9 mouse cellular contexts compared by ENCODE assay signal in genomic region chr8:123141741-123142462, GRCm38 (mm10). TPM values are rescaled to one million over a fixed set of nuclear protein-coding genes. Genes with fewer than 3 reads are reported as not detected.
DNase-seq lines count a peak whose midpoint lies in the region; ATAC-seq and TF ChIP-seq lines count a peak whose summit lies in the region.
"Had no signal": no experiment of that assay in that cellular context is flagged by ENCODE, and none has a peak within 500 bp of the region (broad histone marks: within the 10 kb centered on the region; RNA-seq: fewer than 3 reads in every experiment).

No protein-coding gene starts in this region.

- H3K79me3 ChIP-seq in C2C12 (ENCODE audit: low read depth), result no peaks in the 10 kb centered on the region

- ATAC-seq in embryonic facial prominence, embryonic 15.5 days (ENCODE audit: insufficient number of reproducible peaks, low FRiP score, low TSS enrichment, low read depth), result peak; percentile 71

- H3ac ChIP-seq in C2C12 (ENCODE audit: control insufficient read depth, insufficient read length, low read depth), result no peak overlapping the region

- no peak overlapping the region for H3K4me2 ChIP-seq in embryonic facial prominence, embryonic 15.5 days (replicated peaks)

- H3K36me3 ChIP-seq in C2C12 (ENCODE audit: control insufficient read depth, insufficient read depth), result no peaks in the 10 kb centered on the region
- H3K36me3 ChIP-seq in embryonic facial prominence, embryonic 15.5 days, result no peaks in the 10 kb centered on the region

- 27% methylated on average over 14 of the region's 14 CpGs for WGBS in embryonic facial prominence, embryonic 15.5 days

- TF ChIP-seq CTCF in C2C12 (IDR thresholded peaks at IDR 0.05; ENCODE audit: control insufficient read depth, insufficient read depth, insufficient read length), result no peak

- no peaks in the 10 kb centered on the region for H3K27me3 ChIP-seq in C2C12 (ENCODE audit: control insufficient read depth, insufficient read depth, insufficient read length)
- no peaks in the 10 kb centered on the region for H3K27me3 ChIP-seq in embryonic facial prominence, embryonic 15.5 days

- no peak overlapping the region for H3K4me3 ChIP-seq in C2C12 (ENCODE audit: insufficient read depth, poor library complexity, severe bottlenecking)
- H3K4me3 ChIP-seq in embryonic facial prominence, embryonic 15.5 days (replicated peaks), result no peak overlapping the region
- H3K4me3 ChIP-seq: megakaryocyte, embryonic 14.5 days had no signal

- peak; percentile 99 for DNase-seq in adipocyte (ENCODE audit: low spot score)
- peak; percentile 75 for DNase-seq in heart, postnatal 25 days (ENCODE audit: low spot score)
- DNase-seq in layer of hippocampus, adult 9-11 months, result peak; percentile 74
- DNase-seq in right cerebral cortex, adult 18-20 months, result peak; percentile 79
- DNase-seq in yolk sac, embryonic 10.5 days (ENCODE audit: low spot score), result no peak
- no peak for DNase-seq in spleen, postnatal 10 days (ENCODE audit: low spot score in 2 of 2)

- no peaks in the 10 kb centered on the region for H3K79me2 ChIP-seq in C2C12 (ENCODE audit: control insufficient read depth, insufficient read depth)

- no peak overlapping the region for H3K9ac ChIP-seq in embryonic facial prominence, embryonic 15.5 days

- peak overlapping the region; percentile 95 for H3K27ac ChIP-seq in embryonic facial prominence, embryonic 15.5 days (replicated peaks)

- no peaks in the 10 kb centered on the region for H3K9me3 ChIP-seq in embryonic facial prominence, embryonic 15.5 days (replicated peaks)

- H3K4me1 ChIP-seq in embryonic facial prominence, embryonic 15.5 days, result peaks cover 62% of the 10 kb centered on the region

- intact Hi-C loops in heart, postnatal 25 days (cut with DNase I), result no loop called here

TF ChIP-seq in C2C12, 6 proteins besides CTCF, POLR2A, EP300 and RAD21:
- TF ChIP-seq CEBPB (IDR thresholded peaks at IDR 0.05; ENCODE audit: low read depth) (no peak), USF1 (IDR thresholded peaks at IDR 0.05; ENCODE audit: low read depth) (peak; percentile 24)

RNA-seq across cellular contexts. Expression of gene Sult5a1, which starts 16.2 kb away (rescaled TPM):
- 0.05 TPM for polyA plus RNA-seq in C2C12 (2012; fragmentation: generic; extraction: Trizol)
- polyA plus RNA-seq in embryonic facial prominence, embryonic 15.5 days (2015; fragmentation: Nextera tagmentation; extraction: Ambion mirVana), result 47.8 and 50.7 TPM in 2 replicates
- total RNA-seq in heart, postnatal 25 days (2021), result 1 to 10 TPM in 1 of 2 experiments, under 1 TPM in 1; 0.56 to 1.1 TPM

RNA-seq across cellular contexts. Expression of gene Cpne7, which starts 24.7 kb away (rescaled TPM):
- polyA plus RNA-seq in C2C12 (2012; fragmentation: generic; extraction: Trizol), result 0.04 TPM
- 6.5 and 6.9 TPM in 2 replicates for polyA plus RNA-seq in embryonic facial prominence, embryonic 15.5 days (2015; fragmentation: Nextera tagmentation; extraction: Ambion mirVana)
- under 1 TPM; 0.36 to 0.39 TPM for total RNA-seq in heart, postnatal 25 days (2021)

RNA-seq across cellular contexts. Expression of gene Rpl13, which starts 39.8 kb away (rescaled TPM):
- polyA plus RNA-seq in C2C12 (2012; fragmentation: generic; extraction: Trizol), result 3,422 TPM
- 1,311 and 1,540 TPM in 2 replicates for polyA plus RNA-seq in embryonic facial prominence, embryonic 15.5 days (2015; fragmentation: Nextera tagmentation; extraction: Ambion mirVana)
- 100 to 1,000 TPM; 426 to 434 TPM for total RNA-seq in heart, postnatal 25 days (2021)

RNA-seq across cellular contexts. Expression of gene Dpep1, which starts 44.1 kb away (rescaled TPM):
- 0.92 TPM for polyA plus RNA-seq in C2C12 (2012; fragmentation: generic; extraction: Trizol)
- 14.3 and 18.6 TPM in 2 replicates for polyA plus RNA-seq in embryonic facial prominence, embryonic 15.5 days (2015; fragmentation: Nextera tagmentation; extraction: Ambion mirVana)
- 10 to 100 TPM; 29.6 to 30.7 TPM for total RNA-seq in heart, postnatal 25 days (2021)

Comparison
In these comparisons a context has a peak if more than half of its experiments do, and no peak if none do; other contexts are left out.
1. DNase-seq: peak in adipocyte (single experiment), heart, postnatal 25 days (single experiment), layer of hippocampus, adult 9-11 months (single experiment) and right cerebral cortex, adult 18-20 months (single experiment); none in yolk sac, embryonic 10.5 days (single experiment) and spleen, postnatal 10 days (0 of 2).
2. RNA of gene Sult5a1, which starts 16.2 kb away (polyA plus RNA-seq): 47.8 to 50.7 TPM in embryonic facial prominence, embryonic 15.5 days; 0.05 TPM in C2C12 (single experiment); every median in the first group is over 10 times any median in the second.